Mouse (Mus musculus): ENCODE measurements at regions not wholly inside any gene's neighbourhood (a gene's known extent, or its start where the extent isn't known, plus 50 kb on each side); places are given as distances from the start of the nearest gene placed in this dataset.
"Not testable (repeated sequence)": the region's sequence is repeated elsewhere in the genome, so short reads cannot be mapped to it uniquely, and the experiment has no call there.

GRCm38 (mm10) chr13:25727504-25728095 is 457.3 kb upstream of the Nrsn1 start:
- DNase-seq (ENCODE audit: low read depth, low spot score) = peak; percentile 47

GRCm38 (mm10) chr13:25722595-25723525 is 452.6 kb upstream of the Nrsn1 start:
- peak; percentile 62 for DNase-seq (ENCODE audit: low read depth, low spot score)

DNA sequence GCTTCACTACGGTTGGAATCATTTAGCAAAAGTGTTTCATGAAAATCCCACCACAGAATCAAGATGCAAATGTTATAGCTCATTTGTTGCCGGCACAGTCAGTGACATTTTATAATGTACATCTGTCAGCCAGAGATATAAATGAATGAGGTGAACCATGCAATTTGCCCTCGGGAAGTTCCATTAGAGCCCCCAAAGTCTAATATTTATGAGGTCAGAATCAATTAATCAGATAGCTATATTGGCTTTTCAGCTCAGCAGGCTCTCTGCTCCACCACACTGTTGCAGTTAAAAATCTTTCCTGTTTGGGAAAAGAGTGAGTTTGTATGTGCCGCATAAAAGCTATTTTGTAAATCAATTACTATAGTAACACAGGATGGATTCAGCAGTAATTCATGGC is 430.7 kb upstream of the Nrsn1 start:
- peak; percentile 17 for DNase-seq (ENCODE audit: low read depth, low spot score)

GRCm38 (mm10) chr13:25695956-25696355 is 425.7 kb upstream of the Nrsn1 start:
- DNase-seq (ENCODE audit: low read depth, low spot score) = no peak

- no peak for DNase-seq (ENCODE audit: low read depth, low spot score)
Observed at GRCm38 (mm10) chr13:25695017-25695604, 424.8 kb upstream of the Nrsn1 start.

- no peak for DNase-seq (ENCODE audit: low read depth, low spot score)
Observed at GRCm38 (mm10) chr13:25678221-25678735, 408.0 kb upstream of the Nrsn1 start.

DNA sequence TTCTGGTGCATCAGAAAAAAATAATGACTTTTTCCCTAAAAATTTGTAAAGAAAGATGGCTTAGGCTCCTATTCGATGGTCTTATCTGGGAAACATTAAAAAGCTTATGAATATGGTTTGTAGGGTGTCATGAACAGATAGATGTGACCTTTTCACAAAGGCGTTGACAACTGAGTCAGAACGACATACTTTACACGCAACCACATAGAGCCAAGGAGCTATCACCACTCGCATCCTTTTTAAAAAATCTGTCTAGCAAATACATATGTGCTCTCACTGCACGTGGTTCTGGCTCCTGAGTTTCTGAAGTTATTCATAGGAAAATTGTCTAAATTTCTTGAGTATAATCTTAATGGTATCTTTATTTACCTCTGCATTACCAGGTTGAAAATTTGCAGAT is 404.9 kb upstream of the Nrsn1 start:
- no peak for DNase-seq (ENCODE audit: low read depth, low spot score)

DNA sequence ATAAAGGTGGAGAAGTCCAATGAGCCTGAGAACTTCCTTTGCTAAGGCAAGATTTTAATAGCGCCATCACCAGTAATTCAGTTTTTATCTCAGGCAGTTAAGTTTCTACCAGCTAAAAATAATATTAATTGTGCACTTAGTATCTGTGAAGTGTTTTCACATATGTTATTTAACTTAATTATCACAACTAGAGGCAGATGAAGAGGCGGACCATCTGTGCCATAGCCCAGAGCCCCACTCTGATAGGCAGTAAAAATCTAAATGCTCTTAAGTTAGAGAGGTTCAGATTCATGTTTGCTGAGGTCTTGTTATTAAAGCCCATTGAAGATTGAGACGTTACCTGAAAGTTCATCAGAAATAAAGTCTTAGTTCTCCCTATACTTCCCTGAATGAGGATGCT is 395.7 kb upstream of the Nrsn1 start:
- no peak for DNase-seq (ENCODE audit: low read depth, low spot score)

DNA sequence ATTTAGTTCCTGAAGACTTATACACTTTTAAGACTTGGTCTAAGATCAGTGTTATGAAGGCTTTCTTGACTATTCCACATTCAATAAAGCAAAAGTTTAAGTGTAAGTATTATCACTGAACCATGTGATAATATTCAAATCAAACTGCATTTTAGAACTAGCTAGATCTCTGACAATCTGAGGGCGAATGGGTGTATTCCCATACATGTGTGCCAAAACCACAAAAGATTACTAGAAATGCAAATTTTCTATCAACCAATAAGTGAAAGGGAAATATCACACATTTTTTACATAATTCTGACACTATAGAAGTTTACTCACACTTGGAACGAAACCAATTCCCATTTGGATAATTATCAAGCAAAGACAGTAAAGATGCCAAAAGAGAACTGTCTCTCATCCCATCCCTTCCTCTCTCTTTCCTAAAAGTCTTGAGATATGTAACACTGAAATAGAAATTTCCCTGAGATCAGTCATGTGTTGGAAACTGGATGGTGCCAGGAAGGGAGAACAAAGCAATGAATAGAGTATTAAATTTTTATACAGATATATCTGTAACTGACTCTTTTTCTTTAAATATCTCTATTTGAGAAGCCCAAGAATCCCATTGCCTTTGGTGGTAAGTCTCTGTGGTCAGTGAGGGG is 394.8 kb upstream of the Nrsn1 start:
- DNase-seq (ENCODE audit: low read depth, low spot score) = no peak

- no peak for DNase-seq (ENCODE audit: low read depth, low spot score)
Observed at GRCm38 (mm10) chr13:25648430-25648786, 378.1 kb upstream of the Nrsn1 start.

DNA sequence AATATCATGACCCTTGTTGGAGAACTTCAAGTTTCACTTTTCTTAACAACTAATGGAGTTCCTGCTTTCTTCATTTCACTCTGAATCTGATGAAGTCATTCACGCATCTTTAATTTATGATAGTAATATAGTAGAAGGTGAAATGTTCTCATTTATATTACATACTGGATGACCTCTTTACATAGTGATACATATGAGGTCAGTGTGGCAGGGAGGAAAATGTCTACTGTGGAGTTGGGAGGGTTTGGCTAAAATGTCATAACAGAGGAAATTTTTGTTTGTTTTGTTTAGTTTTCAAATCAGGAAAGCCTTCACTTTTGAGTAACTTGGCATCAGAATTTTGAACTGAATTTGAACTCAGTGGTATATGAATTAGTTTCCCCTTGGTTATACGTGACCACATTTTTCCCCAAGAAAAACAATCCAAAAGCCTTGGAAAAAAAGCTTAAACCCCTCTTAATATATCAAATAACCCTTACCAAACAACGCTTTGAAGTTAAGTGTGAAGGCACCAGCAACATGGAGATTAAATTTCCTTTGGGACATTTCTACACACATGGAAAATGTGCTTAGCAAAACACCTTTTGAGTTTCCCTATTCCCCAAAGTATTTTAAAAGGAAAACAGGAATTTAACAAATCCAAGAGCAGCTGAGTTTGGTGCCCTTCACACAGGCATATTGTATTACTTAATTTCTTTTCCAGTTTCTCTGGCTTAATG is 377.6 kb upstream of the Nrsn1 start:
- peak; percentile 20 for DNase-seq (ENCODE audit: low read depth, low spot score)

GRCm38 (mm10) chr13:25639522-25640291 is 369.4 kb upstream of the Nrsn1 start:
- DNase-seq (ENCODE audit: low read depth, low spot score) = peak; percentile 24

DNA sequence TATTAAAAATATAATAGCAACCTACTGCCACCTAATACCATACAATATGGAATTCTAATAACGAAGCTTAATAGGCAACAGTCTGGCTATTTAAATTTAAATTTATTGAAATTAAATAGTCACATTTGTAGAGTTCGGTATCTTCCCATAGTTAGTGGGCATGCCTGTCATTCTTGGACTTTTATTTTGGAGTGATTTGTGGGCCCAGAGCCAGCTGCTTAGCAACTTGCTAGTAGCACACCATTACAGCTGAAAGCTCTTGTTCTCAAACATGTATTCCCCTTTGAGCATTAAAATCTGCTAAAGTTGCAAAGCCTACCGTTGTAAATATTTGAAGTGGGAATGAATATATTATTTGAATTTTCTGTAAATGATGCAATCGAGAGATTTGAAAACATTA is 359.2 kb upstream of the Nrsn1 start:
- peak; percentile 30 for DNase-seq (ENCODE audit: low read depth, low spot score)

DNA sequence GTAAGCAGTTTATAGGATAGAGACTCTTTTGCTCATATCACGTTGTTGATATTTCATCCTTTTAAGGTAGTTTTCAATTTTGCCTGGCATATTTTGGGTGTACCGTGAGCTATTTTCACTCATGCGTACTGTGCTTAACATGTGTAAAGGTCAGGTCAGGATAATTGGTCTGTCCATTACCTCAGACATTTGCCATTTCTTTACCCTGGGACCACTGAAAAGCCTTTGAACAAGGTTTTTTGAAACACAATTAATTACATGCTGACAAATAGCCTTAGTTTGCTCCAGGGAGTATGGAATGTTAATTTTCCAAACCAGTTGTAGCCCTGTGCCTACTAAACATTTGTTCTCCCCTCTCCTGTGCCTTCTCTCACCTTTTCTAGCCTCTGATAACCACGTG is 347.3 kb upstream of the Nrsn1 start:
- DNase-seq (ENCODE audit: low read depth, low spot score) = no peak

DNA sequence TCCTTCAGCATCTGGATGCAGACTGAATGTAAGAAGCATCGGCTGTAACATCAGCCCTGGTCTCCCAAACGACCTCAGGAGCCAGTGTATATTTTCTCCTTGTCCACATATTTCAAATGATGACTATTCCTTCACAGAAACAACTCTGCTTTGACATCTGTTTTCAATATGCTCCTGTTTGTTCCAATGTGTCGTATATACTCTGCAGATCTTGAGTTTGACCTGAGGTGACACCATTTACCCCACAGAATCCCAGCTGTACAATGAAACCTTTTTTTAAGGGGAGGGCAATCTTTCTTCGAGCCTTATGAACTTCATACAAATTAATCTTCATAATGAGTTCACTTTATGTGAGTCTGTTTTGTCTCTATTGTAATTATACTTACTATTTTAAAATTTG is 341.7 kb upstream of the Nrsn1 start:
- DNase-seq (ENCODE audit: low read depth, low spot score) = peak; percentile 75

- DNase-seq (ENCODE audit: low read depth, low spot score) = no peak
Observed at GRCm38 (mm10) chr13:25609641-25610040, 339.3 kb upstream of the Nrsn1 start.

GRCm38 (mm10) chr13:25609241-25609640 is 338.9 kb upstream of the Nrsn1 start:
- DNase-seq (ENCODE audit: low read depth, low spot score) = peak; percentile 52

DNA sequence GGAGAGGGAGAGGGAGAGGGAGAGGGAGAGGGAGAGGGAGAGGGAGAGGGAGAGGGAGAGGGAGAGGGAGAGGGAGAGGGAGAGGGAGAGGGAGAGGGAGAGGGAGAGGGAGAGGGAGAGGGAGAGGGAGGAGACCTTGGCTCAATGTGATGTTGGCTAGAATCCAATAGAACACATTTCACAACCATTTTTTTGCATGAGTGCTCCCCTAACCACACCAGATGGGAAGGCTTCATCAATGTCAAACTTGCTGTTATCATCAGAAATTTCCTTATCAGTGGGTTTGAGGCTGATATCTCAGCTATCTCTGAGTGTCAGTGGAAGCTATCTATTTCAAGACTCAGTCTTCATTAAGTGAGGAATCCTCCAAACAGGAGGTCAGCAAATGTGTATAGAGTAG is 331.0 kb upstream of the Nrsn1 start:
- DNase-seq (ENCODE audit: low read depth, low spot score) = not testable (repeated sequence)

- DNase-seq (ENCODE audit: low read depth, low spot score) = peak; percentile 59
Observed at GRCm38 (mm10) chr13:25594629-25595028, 324.3 kb upstream of the Nrsn1 start.

DNA sequence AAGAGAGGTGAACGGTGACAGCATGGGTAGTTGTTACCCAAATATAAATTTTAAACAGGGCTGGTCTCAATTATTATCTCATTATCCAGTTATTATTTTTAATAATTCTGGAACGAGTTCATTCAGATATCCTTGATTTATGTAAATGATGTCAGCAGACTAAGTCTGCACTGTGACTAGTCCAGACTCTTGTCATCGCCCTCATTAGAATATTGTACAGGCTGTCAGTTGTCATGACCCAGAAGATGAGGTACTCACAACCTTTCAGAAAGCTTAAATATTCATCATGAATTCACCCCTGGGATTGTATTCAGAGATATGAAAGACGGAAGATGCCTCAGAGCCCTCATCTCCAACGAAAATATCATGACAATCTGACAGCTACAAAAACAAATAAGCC is 300.3 kb upstream of the Nrsn1 start:
- no peak for DNase-seq (ENCODE audit: low read depth, low spot score)

DNA sequence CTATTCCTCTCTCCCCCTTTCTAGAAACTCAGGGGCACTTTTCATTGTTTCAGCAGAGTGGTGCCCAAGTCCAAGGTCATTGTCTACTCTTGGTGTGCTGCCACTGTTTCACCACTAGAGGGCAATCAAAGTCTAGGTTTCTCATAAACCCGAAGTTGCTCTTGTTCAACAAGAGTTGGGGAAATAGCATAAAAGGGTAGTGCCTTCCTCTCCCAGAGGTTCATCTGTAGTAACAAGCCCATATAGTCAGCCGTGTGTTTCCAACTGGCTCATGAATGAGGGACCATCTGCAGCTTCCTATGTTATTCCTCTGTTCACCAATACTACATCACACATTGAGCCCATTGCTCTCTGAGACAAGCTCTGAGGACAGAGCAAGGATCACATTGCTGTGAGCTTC is 292.4 kb upstream of the Nrsn1 start:
- DNase-seq (ENCODE audit: low read depth, low spot score) = peak; percentile 74
